Mouse (Mus musculus) T-helper 17 cell (primary cell): ENCODE measurements around the gene Syde2.

ENCODE experiments used
- in situ Hi-C, 2 experiments: fragments of 300-600 bp; cut with MboI, MseI; formaldehyde crosslinking; loops; 1 replicate in 1 of 2; 2 replicates in 1 of 2; pipeline ENCODE4 v1.15.1; 2025; ENCODE audit warnings: high pct_unique_total_duplicates in 2 of 2

The Syde2 gene

DNA sequence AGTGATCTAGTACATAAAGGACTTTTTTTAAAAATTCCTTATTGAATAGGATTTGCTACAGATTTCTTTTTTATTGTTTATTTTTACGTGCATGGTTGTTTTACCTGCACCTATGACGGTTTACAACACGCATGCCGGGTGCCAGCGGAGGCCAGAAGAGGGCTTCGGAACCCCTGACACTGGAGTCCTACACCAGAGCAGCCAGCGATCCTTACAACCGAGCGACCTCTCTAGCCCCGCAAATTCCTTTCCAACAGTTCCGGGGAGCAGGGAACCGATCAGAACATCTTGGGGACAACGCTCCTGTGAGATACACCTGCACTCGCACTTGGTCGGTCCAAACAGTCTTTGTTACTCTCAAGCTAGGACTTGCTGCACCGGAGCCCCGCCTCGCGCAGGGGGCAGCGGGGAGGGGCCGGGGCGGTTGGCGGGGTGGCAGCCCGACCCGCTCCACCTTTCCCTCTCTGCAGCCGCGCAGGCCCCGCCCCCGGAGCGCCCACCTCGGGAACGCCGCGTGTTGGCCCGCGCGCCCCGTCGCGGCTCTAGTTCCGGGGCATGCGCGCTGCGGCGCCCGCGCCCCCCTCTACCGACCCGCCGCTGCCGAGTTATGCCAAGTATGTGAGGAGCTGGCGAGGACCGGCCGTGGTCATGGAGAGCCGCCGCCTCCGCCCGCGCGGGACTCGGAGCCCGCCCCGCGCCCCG lies at the start of gene Syde2:
Gene Syde2 (plus strand): TSS at position 603 of the 702 bp plus-strand sequence.
- in situ Hi-C loops = no loop called here

DNA sequence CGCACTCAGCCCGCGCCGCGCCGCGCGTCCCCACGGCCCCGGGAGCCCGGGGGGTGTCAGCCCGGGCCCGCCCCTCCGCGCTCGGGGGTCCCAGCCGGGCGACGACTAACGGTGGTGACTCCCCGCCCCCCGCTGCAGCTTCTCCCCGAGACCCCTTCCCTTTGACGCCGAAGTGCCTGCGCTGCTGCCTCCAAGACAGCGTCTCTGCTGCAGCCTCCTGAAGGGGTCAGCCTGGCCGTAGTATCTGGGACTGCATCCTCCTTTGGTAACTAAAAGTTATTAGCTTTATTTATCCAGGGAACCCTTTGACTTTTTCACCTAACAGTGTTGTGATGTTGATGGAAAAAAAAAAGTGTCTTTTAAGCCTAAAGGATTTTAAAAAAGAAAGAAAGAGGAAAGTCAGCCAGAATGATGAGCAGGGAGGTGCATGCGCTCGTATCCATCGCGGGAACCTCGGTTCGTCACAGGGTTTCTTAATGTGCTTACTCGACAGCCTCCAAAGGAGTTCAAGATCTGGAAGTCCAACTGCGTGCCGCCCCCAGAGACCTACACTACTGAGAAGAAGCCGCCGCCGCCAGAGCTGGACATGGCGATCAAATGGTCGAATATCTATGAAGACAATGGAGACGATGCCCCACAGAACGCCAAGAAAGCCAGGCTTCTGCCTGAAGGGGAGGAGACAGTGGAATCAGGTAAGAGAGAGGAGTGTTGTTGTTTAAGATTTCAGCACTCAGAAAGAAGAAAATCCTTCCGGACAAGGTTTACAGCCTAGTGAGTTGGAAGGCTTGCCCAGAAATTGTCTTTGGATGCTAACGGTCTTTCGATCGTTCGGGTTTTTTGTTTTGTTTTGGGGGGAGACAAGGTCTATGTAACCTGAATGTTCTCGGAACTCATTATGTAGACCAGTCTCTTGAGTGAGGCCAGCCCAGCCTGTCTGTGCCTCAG lies 49.0 kb upstream of the Syde2 start:
- in situ Hi-C loops = no loop called here

DNA sequence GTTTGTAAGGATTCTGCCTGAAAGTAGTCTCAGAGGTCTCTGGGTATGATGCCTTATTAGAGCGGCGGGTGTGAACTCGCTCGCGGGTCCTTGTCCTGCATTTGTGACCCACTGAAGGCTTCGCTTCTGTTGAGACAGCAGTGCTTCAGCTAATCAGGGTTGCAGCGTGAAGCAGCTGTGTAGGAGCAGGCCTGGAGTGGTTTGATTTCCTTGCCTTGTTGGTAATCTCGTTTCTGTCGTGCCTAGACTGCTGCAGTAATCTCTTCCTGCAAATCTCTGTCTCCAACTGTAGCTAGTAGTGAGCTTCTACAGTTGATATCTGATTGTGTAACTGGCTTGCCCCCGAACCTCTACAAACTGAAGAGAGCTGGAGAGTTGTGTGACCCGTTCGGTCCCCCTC lies 48.3 kb upstream of the Syde2 start:
- in situ Hi-C loops = no loop called here

DNA sequence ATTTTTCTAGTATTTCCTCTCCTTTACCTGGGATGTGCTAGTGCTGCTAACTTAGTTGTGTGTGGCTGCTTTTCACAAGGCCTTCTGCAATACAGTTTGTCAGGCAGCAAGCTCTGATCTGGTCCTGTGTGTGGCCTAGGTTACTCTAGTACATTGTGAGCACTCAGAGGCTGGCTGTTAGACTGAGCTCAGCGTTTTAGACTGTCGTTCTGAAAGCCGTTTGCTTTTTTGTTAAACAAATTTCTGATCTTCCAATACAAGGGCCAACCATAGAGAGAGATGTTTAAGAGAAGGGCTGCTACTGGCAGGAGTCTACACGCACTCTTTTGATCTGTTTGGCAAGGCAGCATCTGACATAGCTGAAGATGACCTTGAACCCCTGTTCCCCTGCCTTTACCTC lies 47.7 kb upstream of the Syde2 start:
- in situ Hi-C loops = no loop called here

DNA sequence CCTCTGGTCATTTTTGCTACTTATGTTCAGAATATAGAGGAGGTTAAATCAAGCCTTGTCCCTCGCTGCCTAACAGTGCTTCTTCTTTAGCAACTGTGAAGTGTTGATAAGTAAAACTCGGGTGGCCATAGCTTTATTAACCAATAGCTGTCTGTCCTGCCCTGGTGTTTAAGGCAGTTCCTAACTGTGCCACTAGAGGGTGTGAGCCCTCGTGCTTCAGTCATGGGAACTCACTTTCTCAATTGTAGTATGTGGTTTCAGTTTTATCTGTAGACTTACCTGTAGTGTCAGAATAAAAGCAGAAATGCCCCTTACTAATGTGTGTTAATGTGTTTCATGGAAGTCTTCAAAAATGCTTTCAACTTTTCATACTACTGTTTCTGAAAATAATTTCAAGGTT lies 45.7 kb upstream of the Syde2 start:
- in situ Hi-C loops = no loop called here

DNA sequence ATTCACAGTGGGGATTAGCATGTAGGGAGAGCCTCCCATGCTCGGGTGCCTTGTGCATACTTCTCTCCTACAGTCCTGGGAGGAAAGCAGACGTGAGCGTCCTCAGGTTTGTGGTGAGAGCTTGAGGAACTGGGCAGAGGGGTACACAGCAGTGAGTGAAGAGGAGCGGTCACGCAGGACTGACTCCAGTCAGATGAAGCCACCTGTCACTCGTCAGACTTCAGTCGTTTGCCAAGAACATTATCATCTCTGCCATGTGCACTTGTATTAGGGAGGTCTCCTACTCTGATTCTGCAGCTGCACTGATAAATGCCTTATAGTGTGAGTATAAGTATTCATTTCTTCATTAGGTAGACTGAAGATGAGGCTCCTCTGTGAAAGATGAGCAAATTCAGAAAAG lies 43.3 kb upstream of the Syde2 start:
- in situ Hi-C loops = no loop called here

DNA sequence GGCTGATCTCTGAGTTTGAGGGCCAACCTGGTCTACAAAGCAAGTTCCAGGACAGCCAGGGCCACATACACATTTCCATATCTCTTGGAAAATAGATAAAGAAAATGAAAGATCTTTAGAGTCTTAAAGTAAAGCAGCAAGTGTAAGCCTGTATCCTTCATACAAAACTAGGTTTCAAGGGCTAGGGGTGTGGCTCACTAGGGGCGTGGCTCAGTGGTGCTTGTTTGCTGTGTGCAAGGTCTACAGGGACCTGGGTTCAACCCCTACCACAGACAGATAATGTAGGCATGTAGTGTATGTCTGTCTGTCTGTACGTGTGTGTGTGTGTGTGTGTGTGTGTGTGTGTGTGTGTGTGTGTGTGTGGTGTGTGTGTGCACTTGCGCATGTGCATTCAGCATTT lies 41.8 kb upstream of the Syde2 start:
- in situ Hi-C loops = no loop called here

DNA sequence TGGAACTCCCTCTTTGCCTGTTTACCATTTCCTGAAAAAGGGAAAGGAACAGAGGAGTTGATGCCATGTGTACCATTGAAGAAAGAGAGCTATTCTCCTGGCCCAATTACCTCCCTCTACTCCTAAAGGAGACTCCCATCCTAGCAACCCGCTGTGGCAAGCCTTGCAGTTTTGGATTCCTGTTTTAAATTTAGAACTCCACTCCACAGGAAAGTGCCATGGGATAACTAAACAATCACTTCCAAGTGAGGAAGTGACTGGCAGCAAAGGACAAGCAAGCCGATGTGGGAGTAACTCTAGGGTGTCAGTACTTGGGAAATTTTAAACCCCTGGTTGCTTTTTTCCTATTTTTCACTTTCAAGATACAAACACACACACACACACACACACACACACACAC lies 41.0 kb upstream of the Syde2 start:
- in situ Hi-C loops = no loop called here

DNA sequence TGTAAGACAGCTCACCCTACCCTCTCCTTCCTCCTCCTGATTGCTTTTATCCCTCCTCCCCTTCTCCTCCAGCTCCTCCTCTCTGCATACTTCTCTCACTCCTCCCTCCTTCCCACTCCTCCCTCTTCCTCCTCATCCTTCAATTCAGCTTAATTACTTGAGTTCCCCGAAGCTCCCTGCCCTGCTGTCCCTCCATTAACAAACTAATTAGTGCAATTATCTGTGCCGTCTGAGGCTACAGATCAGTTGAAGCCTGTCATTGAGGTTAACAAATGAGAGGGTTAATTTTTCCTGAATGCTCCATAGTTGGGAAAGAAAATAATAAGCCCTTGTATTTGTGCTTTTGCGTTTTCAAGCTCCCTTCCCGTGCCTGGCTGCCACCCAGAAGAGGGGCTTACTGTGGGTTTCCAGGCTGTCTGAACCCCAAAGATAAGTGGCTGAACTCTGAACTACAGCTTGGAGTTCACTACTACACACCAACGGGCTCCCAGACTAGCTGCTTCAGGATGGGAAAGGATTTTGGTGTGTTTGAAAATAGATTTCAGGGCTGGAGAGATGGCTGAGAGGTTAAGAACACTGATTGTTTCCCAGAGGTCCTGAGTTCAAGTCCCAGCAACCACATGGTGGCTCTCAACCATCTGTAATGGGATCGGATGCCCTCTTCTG lies 40.0 kb upstream of the Syde2 start:
- in situ Hi-C loops = no loop called here

DNA sequence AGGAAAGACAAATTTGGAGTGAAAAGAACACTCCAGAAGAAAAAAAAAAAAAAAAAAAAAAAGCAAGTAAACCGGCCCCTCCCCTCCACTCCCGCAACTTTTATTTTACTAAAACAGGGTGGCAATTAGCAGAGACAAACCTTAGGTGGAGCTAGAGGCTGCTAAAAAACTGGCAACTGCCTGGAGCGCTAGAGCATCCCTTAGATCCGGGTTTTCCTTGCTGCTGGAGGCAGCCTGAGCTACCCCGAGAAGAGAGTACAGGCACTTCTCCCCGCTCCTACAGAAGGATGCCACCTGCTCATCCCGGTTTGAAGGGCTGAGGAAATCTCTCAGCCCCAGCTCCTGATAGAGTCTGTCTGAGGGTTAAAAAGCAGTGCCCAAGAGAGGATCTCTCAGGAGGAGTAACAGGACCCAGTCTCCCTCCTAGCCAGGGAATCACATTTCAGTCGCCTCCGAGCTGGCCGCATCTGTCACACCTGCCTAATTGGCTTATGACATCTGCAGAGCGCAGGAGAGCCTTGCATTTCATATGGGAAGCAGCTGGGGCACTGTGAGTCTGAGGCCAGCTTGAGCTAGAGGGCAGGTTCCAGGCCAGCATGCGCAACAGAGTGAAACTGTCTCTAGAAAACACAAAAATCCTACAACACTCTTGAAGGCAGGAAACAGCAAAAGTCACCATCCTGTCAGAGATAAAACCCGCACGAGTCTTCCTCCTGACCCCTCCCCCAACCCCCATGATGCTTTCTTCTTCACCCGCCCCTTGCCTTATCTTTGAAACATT lies 37.4 kb upstream of the Syde2 start:
- in situ Hi-C loops = loop anchor here (5.0 kb wide), 1 partner anchor 227 kb away; no protein-coding TSS in a partner anchor

DNA sequence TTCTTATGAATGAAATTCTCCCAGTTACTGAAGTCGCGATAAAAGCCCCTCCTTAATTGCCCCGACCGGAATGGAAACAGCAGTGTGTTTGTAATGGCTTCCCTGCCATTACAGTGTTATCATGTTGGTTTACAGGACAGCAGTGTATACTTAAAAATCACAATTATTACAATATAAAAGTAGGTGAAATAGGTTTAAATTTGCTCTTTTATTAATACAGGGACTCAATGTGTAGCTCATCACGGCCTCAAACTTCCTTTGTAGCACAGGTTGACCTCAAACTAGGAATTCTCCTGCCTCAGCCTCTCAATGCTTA lies 36.9 kb upstream of the Syde2 start:
- in situ Hi-C loops = loop anchor here (5.0 kb wide), 1 partner anchor 227 kb away; no protein-coding TSS in a partner anchor

DNA sequence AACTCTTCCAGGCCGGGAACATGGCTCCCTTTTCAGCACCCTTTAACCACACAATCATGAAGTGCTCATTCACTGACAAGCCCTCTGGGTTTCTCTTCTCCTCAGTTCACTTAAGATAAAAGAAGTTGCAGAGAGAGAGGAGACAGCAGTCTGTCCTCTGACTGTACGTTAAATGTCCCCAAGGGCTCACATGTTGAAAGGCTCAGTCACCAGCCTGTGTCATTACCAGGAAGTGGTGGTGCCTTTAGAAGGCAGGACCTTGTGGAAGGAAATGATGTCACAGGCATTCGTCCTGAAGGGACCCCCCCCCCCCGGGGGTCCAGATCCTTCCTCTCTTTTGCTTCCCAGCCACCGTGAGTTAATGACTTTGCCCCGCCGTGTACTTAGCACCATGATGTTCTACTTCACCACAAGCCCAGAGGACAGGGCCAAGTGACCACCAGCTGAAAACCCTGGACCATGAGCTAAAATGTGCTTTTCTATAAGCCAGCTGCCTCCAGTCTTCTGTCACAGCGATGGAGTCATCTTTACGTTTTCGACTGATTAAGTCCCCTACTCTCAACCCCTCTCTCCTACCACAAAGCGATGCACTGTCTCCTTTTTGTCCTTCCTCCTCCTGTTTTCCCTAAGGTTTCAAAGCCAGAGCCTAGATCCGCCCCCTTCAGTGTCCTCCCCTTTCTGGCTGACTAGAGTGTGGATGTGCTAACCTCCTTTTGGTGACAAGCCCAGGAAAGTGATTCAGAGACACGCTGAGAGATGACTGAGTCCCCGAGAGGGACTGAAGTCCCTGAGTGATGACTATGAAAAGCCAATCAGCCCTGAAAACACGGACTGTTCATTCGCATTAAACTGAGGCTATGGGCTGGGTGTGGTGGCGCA lies 36.1 kb upstream of the Syde2 start:
- in situ Hi-C loops = loop anchor here (5.0 kb wide), 1 partner anchor 226 kb away; no protein-coding TSS in a partner anchor

DNA sequence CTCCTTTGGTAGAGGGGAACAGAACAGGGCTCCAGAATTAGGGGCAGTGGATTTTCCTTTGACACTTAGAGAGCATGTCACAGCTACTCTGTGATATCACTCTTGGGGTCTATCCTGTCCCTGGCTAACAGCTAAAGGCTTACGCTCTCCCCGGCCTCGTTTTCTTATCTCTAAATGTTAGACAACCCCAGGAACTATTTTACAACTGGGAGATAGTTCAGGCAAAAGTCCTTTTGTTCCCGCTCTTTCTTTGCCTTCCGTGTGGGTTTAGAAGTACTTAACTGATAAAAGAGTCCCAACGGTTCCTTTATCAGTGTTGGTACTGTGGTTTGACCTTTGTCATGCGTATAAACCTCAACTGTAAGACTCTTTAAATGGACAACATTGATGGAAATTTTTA lies 34.7 kb upstream of the Syde2 start:
- in situ Hi-C loops = loop anchor here (5.0 kb wide), 1 partner anchor 224 kb away; no protein-coding TSS in a partner anchor

DNA sequence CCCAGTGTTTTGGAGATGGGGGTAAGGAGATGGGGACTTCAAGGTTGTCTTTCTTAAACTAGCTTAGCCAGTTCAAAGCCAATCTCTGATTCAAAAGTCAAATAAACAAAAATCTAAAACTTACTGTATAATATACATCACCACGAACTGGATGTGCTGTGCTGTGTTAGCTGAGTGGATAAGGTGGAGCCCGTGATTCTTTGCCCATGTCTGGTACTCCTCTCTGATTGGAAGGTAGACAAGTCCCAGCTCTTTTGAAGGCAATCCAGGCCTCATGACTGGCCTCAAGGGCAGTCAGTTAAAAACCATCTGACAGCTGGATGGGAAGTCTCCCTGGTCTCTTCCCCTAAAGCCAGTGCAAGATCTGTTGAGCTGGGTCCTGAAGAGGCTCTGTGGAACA lies 34.3 kb upstream of the Syde2 start:
- in situ Hi-C loops = loop anchor here (5.0 kb wide), 1 partner anchor 224 kb away; no protein-coding TSS in a partner anchor

DNA sequence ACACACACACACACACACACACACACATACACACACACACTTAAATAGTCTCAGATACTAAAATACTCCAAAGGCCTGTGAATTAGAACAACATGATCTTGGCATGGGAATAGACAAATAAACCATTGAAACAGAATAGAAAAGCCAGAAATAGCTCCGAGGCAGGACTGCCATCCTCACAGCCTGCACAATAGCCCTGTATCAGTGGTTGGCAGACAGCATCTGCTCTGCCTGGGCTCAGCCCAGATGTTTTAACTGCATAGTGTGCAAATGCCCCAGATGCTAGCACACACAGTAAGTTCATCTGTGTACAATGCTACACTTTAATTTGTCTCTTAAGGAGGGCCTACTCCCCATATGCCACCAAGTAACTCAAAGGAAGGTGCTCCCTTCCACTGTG lies 27.8 kb upstream of the Syde2 start:
- in situ Hi-C loops = no loop called here

DNA sequence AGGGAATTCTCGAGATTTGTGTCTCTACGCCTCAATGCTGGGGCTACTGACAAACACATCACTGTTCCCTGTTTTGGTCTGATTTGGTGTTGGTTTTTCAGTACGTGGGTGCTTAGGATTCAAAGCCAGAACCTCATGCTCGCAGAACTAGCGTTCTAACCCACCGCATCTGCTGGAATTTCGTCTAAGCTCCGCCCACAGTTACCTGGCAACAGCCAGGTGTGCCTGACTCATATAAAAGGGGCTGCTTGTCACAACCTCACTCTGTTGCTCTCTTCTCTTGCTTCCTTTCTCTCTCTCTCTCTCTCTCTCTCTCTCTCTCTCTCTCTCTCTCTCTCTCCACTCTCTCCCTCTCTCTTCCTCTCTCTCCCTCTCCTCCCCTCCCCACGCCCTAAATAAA lies 25.3 kb upstream of the Syde2 start:
- in situ Hi-C loops = no loop called here

DNA sequence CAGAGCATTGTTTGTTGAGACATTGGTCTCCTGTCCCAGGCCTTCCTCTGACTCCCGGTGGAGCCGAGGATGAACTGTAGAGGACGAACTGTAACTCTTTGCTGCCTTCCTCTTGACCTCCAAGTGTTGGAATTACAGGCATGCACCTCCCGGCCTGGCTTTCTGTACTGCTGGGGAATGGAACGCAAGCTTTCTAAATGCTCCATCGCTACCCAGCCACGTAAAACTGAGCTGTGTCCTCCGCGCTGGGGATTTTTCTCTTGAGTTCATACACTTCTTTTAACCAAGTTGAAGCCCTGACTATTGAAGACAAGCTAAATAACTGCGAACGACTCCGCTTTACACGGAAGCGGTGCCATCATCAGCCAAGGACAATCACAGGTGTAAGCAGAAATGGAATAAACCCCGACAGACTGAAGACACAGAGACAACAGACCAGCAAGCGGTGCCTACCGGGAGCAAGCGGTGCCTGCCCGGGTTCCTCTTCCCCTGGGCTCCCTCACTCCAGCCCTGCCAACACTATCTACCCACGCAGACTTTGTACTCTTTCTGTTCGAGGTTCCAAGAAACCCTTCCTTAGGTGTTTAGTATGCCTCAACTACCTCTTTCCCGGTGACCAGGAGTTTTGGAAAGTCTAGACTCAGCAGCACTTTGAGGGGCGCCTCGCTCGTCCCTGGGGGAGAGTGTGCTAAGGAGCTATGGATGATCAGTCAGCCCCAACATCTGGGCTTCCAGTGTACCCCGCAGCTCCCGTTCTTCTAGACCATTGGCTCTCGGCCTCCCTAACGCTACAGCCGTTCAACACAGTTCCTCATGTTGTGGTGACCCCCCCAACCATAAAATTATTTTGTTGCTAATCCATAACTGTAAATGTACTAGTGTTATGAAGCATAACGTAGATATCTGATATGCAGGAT lies 24.3 kb upstream of the Syde2 start:
- in situ Hi-C loops = no loop called here

DNA sequence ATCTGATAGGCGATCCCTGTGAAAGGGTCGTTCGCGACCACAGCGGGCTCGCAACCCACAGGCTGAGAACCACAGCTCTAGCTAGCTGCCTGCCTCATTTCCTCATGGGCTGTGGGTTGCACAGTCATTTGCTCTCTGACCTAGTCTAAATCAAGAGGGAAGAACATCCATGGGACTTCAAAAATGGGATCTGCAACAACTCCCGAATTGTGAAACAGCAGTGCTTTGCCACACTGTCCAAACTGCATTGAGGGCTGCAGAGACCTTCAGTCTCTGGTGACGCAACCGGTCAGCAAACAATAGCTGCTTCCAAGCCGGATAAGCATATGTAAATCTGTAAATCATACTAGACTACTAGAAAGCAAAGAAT lies 23.7 kb upstream of the Syde2 start:
- in situ Hi-C loops = no loop called here

DNA sequence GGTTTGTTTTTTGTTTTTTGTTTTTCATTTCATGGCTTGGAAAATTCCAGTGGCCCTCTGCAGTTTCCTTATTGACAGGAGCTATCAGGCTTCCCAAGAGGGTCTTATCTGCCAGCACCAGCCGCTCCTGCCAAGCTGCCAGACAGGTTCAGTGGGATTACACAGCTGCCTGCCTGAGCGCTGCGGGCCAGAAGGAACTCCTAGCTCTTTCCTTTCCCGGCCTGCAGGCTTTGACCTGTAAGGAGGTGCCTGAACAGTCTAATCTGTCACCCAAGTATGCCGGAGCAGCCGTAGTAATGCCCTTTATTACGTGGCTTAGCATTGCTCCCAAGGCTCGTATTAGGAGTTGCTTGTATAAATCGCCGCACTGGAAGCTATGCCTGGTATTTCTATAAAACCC lies 23.2 kb upstream of the Syde2 start:
- in situ Hi-C loops = no loop called here
